Mouse (Mus musculus) MEL (cell line): ENCODE measurements at regions not wholly inside any gene's neighbourhood (a gene's known extent, or its start where the extent isn't known, plus 50 kb on each side); places are given as distances from the start of the nearest gene placed in this dataset.

Experiments used
- DNase-seq: peaks from one replicate; pipeline ENCODE4 v3.0.0; 2011; ENCODE audit warnings: low read depth, low spot score
- H3K27ac ChIP-seq: 2 replicates; pipeline ENCODE4 v1.5.1; 2012; ENCODE audit warnings: low read depth, mild to moderate bottlenecking, control low read depth, low read length, moderate library complexity; ENCODE audit not compliant: control insufficient read depth
- H3K27me3 ChIP-seq, 2 experiments: fragments of 150-350 bp in 1 of 2; sonication (generic) in 1 of 2; 2 replicates each; pipeline ENCODE4 v1.6.1; 2012; ENCODE audit warnings: low read length in 2 of 2, mild to moderate bottlenecking in 2 of 2, improper control_type of control experiment in 1 of 2, moderate library complexity in 1 of 2; ENCODE audit not compliant: insufficient read depth in 2 of 2, control insufficient read depth in 1 of 2
- H3K36me3 ChIP-seq, 2 experiments: 2 replicates each; pipeline ENCODE4 v1.6.1; 2012 to 2014; ENCODE audit warnings: low read length in 2 of 2, improper control_type of control experiment in 1 of 2, inconsistent platforms in 1 of 2, mild to moderate bottlenecking in 1 of 2; ENCODE audit not compliant: insufficient read depth in 2 of 2, control insufficient read depth in 1 of 2
- H3K4me1 ChIP-seq, 2 experiments: fragments of 150-350 bp in 1 of 2; sonication (generic) in 1 of 2; 2 replicates each; pipeline ENCODE4 v1.6.1; 2012; ENCODE audit warnings: low read length in 2 of 2, improper control_type of control experiment in 1 of 2, mild to moderate bottlenecking in 1 of 2; ENCODE audit not compliant: insufficient read depth in 2 of 2, control insufficient read depth in 1 of 2
- H3K4me3 ChIP-seq, 2 experiments: fragments of 150-350 bp in 1 of 2; sonication (generic) in 1 of 2; 2 replicates each; pipeline ENCODE4 v1.5.1; 2012; ENCODE audit warnings: low read depth in 2 of 2, low read length in 2 of 2, mild to moderate bottlenecking in 2 of 2, moderate library complexity in 2 of 2, control low read depth in 1 of 2, improper control_type of control experiment in 1 of 2; ENCODE audit not compliant: control insufficient read depth in 1 of 2, insufficient read depth in 1 of 2
- H3K79me2 ChIP-seq: 2 replicates; pipeline ENCODE4 v1.6.1; 2012; ENCODE audit warnings: mild to moderate bottlenecking, low read length, moderate library complexity; ENCODE audit not compliant: control insufficient read depth, poor library complexity, insufficient read depth
- H3K9ac ChIP-seq: 2 replicates; pipeline ENCODE4 v1.6.1; 2012; ENCODE audit warnings: low read depth, mild to moderate bottlenecking, control low read depth, low read length, moderate library complexity; ENCODE audit not compliant: control insufficient read depth, poor library complexity, severe bottlenecking
- H3K9me3 ChIP-seq: fragments of 150-350 bp; sonication (generic); replicated peaks from 2 replicates; pipeline ENCODE4 v1.6.1; 2012; ENCODE audit warnings: mild to moderate bottlenecking, low read length, improper control_type of control experiment, moderate library complexity; ENCODE audit not compliant: insufficient read depth
- BHLHE40 ChIP-seq: IDR thresholded peaks from 2 replicates; pipeline ENCODE4 v1.6.1; 2012; ENCODE audit warnings: low read depth, mild to moderate bottlenecking, inconsistent platforms, low read length, improper control_type of control experiment, borderline replicate concordance
- CHD1 ChIP-seq: IDR thresholded peaks from 2 replicates; pipeline ENCODE4 v1.6.1; 2012; ENCODE audit warnings: low read depth, mild to moderate bottlenecking, inconsistent platforms, low read length, improper control_type of control experiment
- CTCF ChIP-seq, 3 experiments: IDR thresholded peaks in 2 of 3; conservative IDR thresholded peaks in 1 of 3; 2 replicates each; pipeline ENCODE4 v1.5.1; 2011 to 2012; ENCODE audit warnings: low read length in 3 of 3, low read depth in 2 of 3, mild to moderate bottlenecking in 2 of 3, improper control_type of control experiment in 1 of 3, inconsistent platforms in 1 of 3, mixed read lengths in 1 of 3, moderate library complexity in 1 of 3; ENCODE audit not compliant: control insufficient read depth in 1 of 3, insufficient read depth in 1 of 3, poor library complexity in 1 of 3, severe bottlenecking in 1 of 3
- E2F4 ChIP-seq: IDR thresholded peaks from 2 replicates; pipeline ENCODE4 v1.6.1; 2011; ENCODE audit warnings: low read depth, low read length, improper control_type of control experiment, borderline replicate concordance
- ELF1 ChIP-seq: IDR thresholded peaks from 2 replicates; pipeline ENCODE4 v1.6.1; 2014; ENCODE audit warnings: low read depth, mild to moderate bottlenecking, inconsistent platforms, low read length, improper control_type of control experiment, moderate library complexity
- ETS1 ChIP-seq: IDR thresholded peaks from 2 replicates; pipeline ENCODE4 v1.6.1; 2012; ENCODE audit warnings: low read depth, mild to moderate bottlenecking, inconsistent platforms, low read length, improper control_type of control experiment, moderate library complexity
- HCFC1 ChIP-seq: IDR thresholded peaks from 2 replicates; pipeline ENCODE4 v1.6.1; 2012; ENCODE audit warnings: low read depth, mild to moderate bottlenecking, inconsistent platforms, low read length, improper control_type of control experiment, moderate library complexity
- JUND ChIP-seq: IDR thresholded peaks from 2 replicates; pipeline ENCODE4 v1.6.1; 2011; ENCODE audit warnings: low read depth, mild to moderate bottlenecking, improper control_type of control experiment, low read length
- MAFK ChIP-seq: IDR thresholded peaks from 2 replicates; pipeline ENCODE4 v1.6.1; 2011; ENCODE audit warnings: low read depth, mild to moderate bottlenecking, low read length, improper control_type of control experiment, borderline replicate concordance
- MAX ChIP-seq: IDR thresholded peaks from 2 replicates; pipeline ENCODE4 v1.6.1; 2011; ENCODE audit warnings: low read length, improper control_type of control experiment
- MAZ ChIP-seq: IDR thresholded peaks from 2 replicates; pipeline ENCODE4 v1.6.1; 2012; ENCODE audit warnings: low read depth, mild to moderate bottlenecking, inconsistent platforms, low read length, improper control_type of control experiment
- MEF2A ChIP-seq: IDR thresholded peaks from 2 replicates; pipeline ENCODE4 v1.6.1; 2014; ENCODE audit warnings: low read depth, mild to moderate bottlenecking, inconsistent platforms, low read length, improper control_type of control experiment; ENCODE audit not compliant: poor library complexity, insufficient replicate concordance, severe bottlenecking; ENCODE audit errors: extremely low read depth
- MXI1 ChIP-seq: IDR thresholded peaks from 2 replicates; pipeline ENCODE4 v1.6.1; 2011; ENCODE audit warnings: mild to moderate bottlenecking, low read depth, low read length, improper control_type of control experiment
- MYC ChIP-seq: IDR thresholded peaks from 2 replicates; pipeline ENCODE4 v1.6.1; 2011; ENCODE audit warnings: low read depth, mild to moderate bottlenecking, low read length, improper control_type of control experiment, moderate library complexity
- NELFE ChIP-seq: IDR thresholded peaks from 2 replicates; pipeline ENCODE4 v1.6.1; 2011; ENCODE audit warnings: low read depth, low read length, improper control_type of control experiment
- NRF1 ChIP-seq: IDR thresholded peaks from 2 replicates; pipeline ENCODE4 v1.6.1; 2014; ENCODE audit warnings: low read depth, mild to moderate bottlenecking, inconsistent platforms, low read length, improper control_type of control experiment, moderate library complexity; ENCODE audit not compliant: poor library complexity, insufficient read depth, severe bottlenecking
- POLR2A ChIP-seq, 2 experiments: IDR thresholded peaks; 2 replicates each; pipeline ENCODE4 v1.6.1; 2011 to 2012; ENCODE audit warnings: low read length in 2 of 2, mild to moderate bottlenecking in 2 of 2, control low read depth in 1 of 2, improper control_type of control experiment in 1 of 2, low read depth in 1 of 2, moderate library complexity in 1 of 2; ENCODE audit not compliant: control insufficient read depth in 1 of 2, insufficient read depth in 1 of 2, poor library complexity in 1 of 2
- POLR2AphosphoS2 ChIP-seq: IDR thresholded peaks from 2 replicates; pipeline ENCODE4 v1.6.1; 2011; ENCODE audit warnings: low read length, improper control_type of control experiment
- RAD21 ChIP-seq: IDR thresholded peaks from 2 replicates; pipeline ENCODE4 v1.6.1; 2011; ENCODE audit warnings: mild to moderate bottlenecking, low read depth, low read length, improper control_type of control experiment
- RCOR1 ChIP-seq: IDR thresholded peaks from 2 replicates; pipeline ENCODE4 v1.6.1; 2012; ENCODE audit warnings: low read depth, mild to moderate bottlenecking, inconsistent platforms, low read length, improper control_type of control experiment
- SIN3A ChIP-seq: IDR thresholded peaks from 2 replicates; pipeline ENCODE4 v1.6.1; 2012; ENCODE audit warnings: low read length, improper control_type of control experiment, inconsistent platforms
- SMC3 ChIP-seq: IDR thresholded peaks from 2 replicates; pipeline ENCODE4 v1.6.1; 2011; ENCODE audit warnings: low read depth, low read length, improper control_type of control experiment
- TAL1 ChIP-seq: IDR thresholded peaks from 2 replicates; pipeline ENCODE4 v1.6.1; 2012; ENCODE audit warnings: mild to moderate bottlenecking, inconsistent platforms, low read length, moderate library complexity, mixed read lengths
- TBP ChIP-seq: IDR thresholded peaks from 2 replicates; pipeline ENCODE4 v1.8.0; 2011; ENCODE audit warnings: low read depth, low read length, improper control_type of control experiment
- TCF12 ChIP-seq: IDR thresholded peaks from 2 replicates; pipeline ENCODE4 v1.6.1; 2014; ENCODE audit warnings: low read depth, mild to moderate bottlenecking, inconsistent platforms, low read length, improper control_type of control experiment, moderate library complexity
- UBTF ChIP-seq: IDR thresholded peaks from 2 replicates; pipeline ENCODE4 v1.6.1; 2012; ENCODE audit warnings: low read depth, mild to moderate bottlenecking, inconsistent platforms, low read length, improper control_type of control experiment, moderate library complexity, borderline replicate concordance; ENCODE audit not compliant: insufficient read depth
- USF2 ChIP-seq, 2 experiments: IDR thresholded peaks; 2 replicates each; pipeline ENCODE4 v1.6.1; 2011 to 2012; ENCODE audit warnings: improper control_type of control experiment in 2 of 2, low read length in 2 of 2, borderline replicate concordance in 1 of 2, inconsistent platforms in 1 of 2, low read depth in 1 of 2, mild to moderate bottlenecking in 1 of 2; ENCODE audit not compliant: insufficient read depth in 1 of 2
- ZC3H11A ChIP-seq: IDR thresholded peaks from 2 replicates; pipeline ENCODE4 v1.6.1; 2012; ENCODE audit warnings: low read depth, mild to moderate bottlenecking, inconsistent platforms, low read length, improper control_type of control experiment
- ZKSCAN1 ChIP-seq: IDR thresholded peaks from 2 replicates; pipeline ENCODE4 v1.6.1; 2012; ENCODE audit warnings: low read depth, mild to moderate bottlenecking, inconsistent platforms, low read length, improper control_type of control experiment, moderate library complexity
- ZMIZ1 ChIP-seq: IDR thresholded peaks from 2 replicates; pipeline ENCODE4 v1.6.1; 2012; ENCODE audit warnings: low read depth, mild to moderate bottlenecking, inconsistent platforms, low read length, improper control_type of control experiment, moderate library complexity
- ZNF384 ChIP-seq: IDR thresholded peaks from 2 replicates; pipeline ENCODE4 v1.6.1; 2012; ENCODE audit warnings: low read depth, mild to moderate bottlenecking, inconsistent platforms, low read length, improper control_type of control experiment

- TF ChIP-seq ZMIZ1 (no peak), POLR2AphosphoS2 (no peak), SIN3A (no peak), NELFE (no peak), USF2 (IDR thresholded peaks at IDR 0.05; ENCODE audit: borderline replicate concordance in 1 of 2, insufficient read depth in 1 of 2, low read depth in 1 of 2, low read length in 2 of 2) (no peak), MAFK (no peak), ETS1 (no peak)
- no peaks in the 10 kb centered on the region; a peak in 1 of 4 replicates for H3K27me3 ChIP-seq
- H3K4me1 ChIP-seq = no peaks in the 10 kb centered on the region
- H3K9ac ChIP-seq = no peak overlapping the region
- H3K27ac ChIP-seq = no peak overlapping the region
- H3K9me3 ChIP-seq = no peaks in the 10 kb centered on the region
- no peak for DNase-seq
- H3K4me3 ChIP-seq = no peak overlapping the region
- no peaks in the 10 kb centered on the region for H3K36me3 ChIP-seq
- no peaks in the 10 kb centered on the region; the same call in 1 of the 2 replicates for H3K79me2 ChIP-seq
Measured at GRCm38 (mm10) chr9:61044983-61045382, 250.6 kb downstream of the Uaca start.

- Histone ChIP-seq H3K27ac (no peak overlapping the region), H3K27me3 (no peaks in the 10 kb centered on the region; a peak in 1 of 4 replicates), H3K4me1 (no peaks in the 10 kb centered on the region), H3K4me3 (no peak overlapping the region)
- TF ChIP-seq POLR2AphosphoS2 (no peak), TCF12 (no peak), NRF1 (no peak), ZNF384 (no peak), BHLHE40 (no peak), ELF1 (no peak), CTCF (IDR thresholded peaks at IDR 0.05 in 2 of 3, conservative IDR thresholded peaks at IDR 0.05 in 1 of 3; ENCODE audit: control insufficient read depth in 1 of 3, insufficient read depth in 1 of 3, low read depth in 2 of 3, low read length in 3 of 3, poor library complexity in 1 of 3, severe bottlenecking in 1 of 3) (peak; percentile 87 to 89 (median 88)), RCOR1 (no peak), USF2 (IDR thresholded peaks at IDR 0.05; ENCODE audit: borderline replicate concordance in 1 of 2, insufficient read depth in 1 of 2, low read depth in 1 of 2, low read length in 2 of 2) (no peak), TAL1 (no peak), MXI1 (no peak), E2F4 (no peak), ZKSCAN1 (no peak), MEF2A (no peak), MYC (no peak), ETS1 (no peak), CHD1 (no peak), SMC3 (peak; percentile 93), MAZ (no peak), UBTF (no peak), ZC3H11A (peak; percentile 87), NELFE (no peak), MAFK (no peak), RAD21 (peak; percentile 90), ZMIZ1 (no peak), JUND (no peak), HCFC1 (no peak), TBP (no peak), MAX (no peak), POLR2A (IDR thresholded peaks at IDR 0.05; ENCODE audit: control insufficient read depth in 1 of 2, insufficient read depth in 1 of 2, low read depth in 1 of 2, low read length in 2 of 2, poor library complexity in 1 of 2) (no peak)
- TF ChIP-seq, all 39 proteins: peak for 4
- no peaks in the 10 kb centered on the region for H3K36me3 ChIP-seq
- H3K79me2 ChIP-seq = no peaks in the 10 kb centered on the region; the same call in 1 of the 2 replicates
- no peak overlapping the region for H3K9ac ChIP-seq
- no peaks in the 10 kb centered on the region for H3K9me3 ChIP-seq
- DNase-seq = peak; percentile 71
Measured at GRCm38 (mm10) chr9:61046517-61046916, 252.2 kb downstream of the Uaca start.
